Mouse (Mus musculus) gastrocnemius, postnatal 14 days (tissue): ENCODE measurements around the gene Ttll2. TPM values are rescaled to one million over a fixed set of nuclear protein-coding genes. Genes with fewer than 3 reads are reported as not detected.
"Not testable (repeated sequence)": the region's sequence is repeated elsewhere in the genome, so short reads cannot be mapped to it uniquely, and the experiment has no call there.

Experiments
- DNase-seq: peaks from one replicate; pipeline ENCODE4 v3.0.0; 2021; ENCODE audit warnings: mixed read lengths
- intact Hi-C: fragments of 180-260 bp; cut with DNase I; formaldehyde crosslinking; loops from one replicate; pipeline ENCODE4 v1.15.1; 2025; ENCODE audit warnings: low total_unique reads
- total RNA-seq, 2 experiments: library from RNA; stranded (reverse); gene quantifications; 2 replicates each; pipeline ENCODE4 v1.2.3; 2021

Gene Ttll2
- total RNA-seq, 2 experiments from 2014 or later, result not detected

- intact Hi-C loops, DNase-seq: not testable (repeated sequence)
Measured at GRCm38 (mm10) chr17:7366676-7367374, 14.3 kb upstream of the Ttll2 start.

GRCm38 (mm10) chr17:7366265-7366664, 13.8 kb upstream of the Ttll2 start:
- intact Hi-C loops, DNase-seq: not testable (repeated sequence)

GRCm38 (mm10) chr17:7365615-7366014, 13.1 kb upstream of the Ttll2 start:
- intact Hi-C loops, DNase-seq: not testable (repeated sequence)

- intact Hi-C loops, result not testable (repeated sequence)
- DNase-seq, result peak; percentile 4
Measured at GRCm38 (mm10) chr17:7360749-7361465, 8.4 kb upstream of the Ttll2 start.

- intact Hi-C loops, DNase-seq: not testable (repeated sequence)
Measured at GRCm38 (mm10) chr17:7359806-7360205, 7.3 kb upstream of the Ttll2 start.

- DNase-seq, intact Hi-C loops: not testable (repeated sequence)
Measured at GRCm38 (mm10) chr17:7348765-7349164, 3.7 kb downstream of the Ttll2 start.

- intact Hi-C loops, DNase-seq: not testable (repeated sequence)
Measured at GRCm38 (mm10) chr17:7337381-7337780, 15.1 kb downstream of the Ttll2 start.

GRCm38 (mm10) chr17:7332745-7333144, 19.8 kb downstream of the Ttll2 start:
- intact Hi-C loops, DNase-seq: not testable (repeated sequence)

GRCm38 (mm10) chr17:7326415-7326814, 26.1 kb downstream of the Ttll2 start:
- DNase-seq, intact Hi-C loops: not testable (repeated sequence)

GRCm38 (mm10) chr17:7324346-7324745, 28.1 kb downstream of the Ttll2 start, which contains the start of gene Tcp10a:
Gene Tcp10a, plus strand, starts transcription at chr17:7324646.
- intact Hi-C loops, DNase-seq: not testable (repeated sequence)

GRCm38 (mm10) chr17:7319789-7320188, 32.7 kb downstream of the Ttll2 start:
- intact Hi-C loops, DNase-seq: not testable (repeated sequence)

GRCm38 (mm10) chr17:7315693-7316382, 36.7 kb downstream of the Ttll2 start:
- intact Hi-C loops, DNase-seq: not testable (repeated sequence)

- DNase-seq, intact Hi-C loops: not testable (repeated sequence)
Measured at GRCm38 (mm10) chr17:7306278-7307196, 46.0 kb downstream of the Ttll2 start.

Other genes with a start within 250 kb of the Ttll2 start
- 10 to 100 TPM; 50.1 to 55.8 TPM for gene Rps6ka2, start 182.6 kb downstream of the Ttll2 start, total RNA-seq
- not detected for gene Tcp10a, start 28.1 kb downstream of the Ttll2 start, total RNA-seq
- not detected for gene Gm49630, start 19.3 kb upstream of the Ttll2 start, total RNA-seq
- under 1 TPM in 1 of 2 experiments, not detected in 1; 0.08 TPM for gene Unc93a2, start 32.8 kb upstream of the Ttll2 start, total RNA-seq